Mouse (Mus musculus): Measurements from ENCODE around the gene Tbc1d2b. TPM values are rescaled to one million over a fixed set of nuclear protein-coding genes. Genes with fewer than 3 reads are reported as not detected.

The Tbc1d2b gene
- polyA plus RNA-seq, 1 experiment from 2014 or later, result 7.7 TPM

- whole genome bisulfite sequencing (ENCODE audit: insufficient replicate concordance), result 45% methylated on average over 2 of the region's 2 CpGs
- Histone ChIP-seq H3K27me3 (no peaks in the 10 kb centered on the region), H3K27ac (replicated peaks) (no peak overlapping the region; the same call in 1 of the 2 replicates), H3K9ac (no peak overlapping the region), H3K4me1 (replicated peaks) (peaks cover 3% of the 10 kb centered on the region), H3K4me3 (replicated peaks) (no peak overlapping the region), H3K9me3 (replicated peaks) (no peaks in the 10 kb centered on the region), H3K36me3 (replicated peaks) (peaks cover 94% of the 10 kb centered on the region), H3K4me2 (no peak overlapping the region)
- peak; percentile 47; the same call in 1 of the 2 replicates for ATAC-seq (ENCODE audit: insufficient read depth)
Measured at GRCm38 (mm10) chr9:90206500-90206899, 64.1 kb downstream of the Tbc1d2b start.

GRCm38 (mm10) chr9:90204396-90204915 is 66.1 kb downstream of the Tbc1d2b start:
- H3K4me1 ChIP-seq (replicated peaks), result peaks cover 3% of the 10 kb centered on the region
- H3K4me3 ChIP-seq (replicated peaks), result no peak overlapping the region
- no peak for ATAC-seq (ENCODE audit: insufficient read depth)
- WGBS (ENCODE audit: insufficient replicate concordance), result 78% methylated on average over 8 of the region's 8 CpGs
- H3K27me3 ChIP-seq, result no peaks in the 10 kb centered on the region
- no peak overlapping the region for H3K4me2 ChIP-seq
- no peaks in the 10 kb centered on the region for H3K9me3 ChIP-seq (replicated peaks)
- H3K27ac ChIP-seq (replicated peaks), result no peak overlapping the region
- H3K9ac ChIP-seq, result no peak overlapping the region
- peaks cover 76% of the 10 kb centered on the region for H3K36me3 ChIP-seq (replicated peaks)

- Histone ChIP-seq H3K27ac (replicated peaks) (no peak overlapping the region), H3K9me3 (replicated peaks) (no peaks in the 10 kb centered on the region), H3K4me3 (replicated peaks) (no peak overlapping the region), H3K36me3 (replicated peaks) (peaks cover 66% of the 10 kb centered on the region), H3K27me3 (no peaks in the 10 kb centered on the region), H3K4me1 (replicated peaks) (peaks cover 11% of the 10 kb centered on the region), H3K9ac (no peak overlapping the region), H3K4me2 (no peak overlapping the region)
- 82% methylated on average over 5 of the region's 5 CpGs for WGBS (ENCODE audit: insufficient replicate concordance)
- ATAC-seq (ENCODE audit: insufficient read depth), result no peak
Measured at GRCm38 (mm10) chr9:90203233-90203632, 67.4 kb downstream of the Tbc1d2b start.

GRCm38 (mm10) chr9:90201541-90201940 is 69.1 kb downstream of the Tbc1d2b start:
- Histone ChIP-seq H3K4me1 (replicated peaks) (peaks cover 8% of the 10 kb centered on the region), H3K4me3 (replicated peaks) (no peak overlapping the region), H3K4me2 (no peak overlapping the region), H3K27ac (replicated peaks) (no peak overlapping the region), H3K9me3 (replicated peaks) (no peaks in the 10 kb centered on the region), H3K9ac (no peak overlapping the region), H3K27me3 (no peaks in the 10 kb centered on the region), H3K36me3 (replicated peaks) (peaks cover 49% of the 10 kb centered on the region)
- 66% methylated on average over 4 of the region's 4 CpGs for WGBS (ENCODE audit: insufficient replicate concordance)
- ATAC-seq (ENCODE audit: insufficient read depth), result no peak

- Histone ChIP-seq H3K27me3 (no peaks in the 10 kb centered on the region), H3K27ac (replicated peaks) (no peak overlapping the region), H3K4me3 (replicated peaks) (no peak overlapping the region), H3K36me3 (replicated peaks) (peaks cover 45% of the 10 kb centered on the region), H3K4me2 (no peak overlapping the region), H3K4me1 (replicated peaks) (peaks cover 8% of the 10 kb centered on the region), H3K9me3 (replicated peaks) (no peaks in the 10 kb centered on the region), H3K9ac (no peak overlapping the region)
- ATAC-seq (ENCODE audit: insufficient read depth), result no peak
- 78% methylated on average over 7 of the region's 7 CpGs for WGBS (ENCODE audit: insufficient replicate concordance)
Measured at GRCm38 (mm10) chr9:90201096-90201495, 69.5 kb downstream of the Tbc1d2b start.

GRCm38 (mm10) chr9:90200501-90200900 is 70.1 kb downstream of the Tbc1d2b start:
- Histone ChIP-seq H3K27me3 (no peaks in the 10 kb centered on the region), H3K4me2 (no peak overlapping the region), H3K9me3 (replicated peaks) (no peaks in the 10 kb centered on the region), H3K4me1 (replicated peaks) (peaks cover 8% of the 10 kb centered on the region), H3K4me3 (replicated peaks) (no peak overlapping the region), H3K27ac (replicated peaks) (no peak overlapping the region), H3K36me3 (replicated peaks) (peaks cover 39% of the 10 kb centered on the region), H3K9ac (no peak overlapping the region)
- 76% methylated on average over 4 of the region's 4 CpGs for WGBS (ENCODE audit: insufficient replicate concordance)
- ATAC-seq (ENCODE audit: insufficient read depth), result no peak

- Histone ChIP-seq H3K4me2 (no peak overlapping the region), H3K36me3 (replicated peaks) (peaks cover 30% of the 10 kb centered on the region), H3K4me1 (replicated peaks) (peaks cover 8% of the 10 kb centered on the region), H3K9ac (no peak overlapping the region), H3K27ac (replicated peaks) (no peak overlapping the region), H3K27me3 (no peaks in the 10 kb centered on the region), H3K4me3 (replicated peaks) (no peak overlapping the region), H3K9me3 (replicated peaks) (no peaks in the 10 kb centered on the region)
- no peak for ATAC-seq (ENCODE audit: insufficient read depth)
- 84% methylated on average over 18 of the region's 18 CpGs for WGBS (ENCODE audit: insufficient replicate concordance)
Measured at GRCm38 (mm10) chr9:90199611-90200010, 71.0 kb downstream of the Tbc1d2b start.

- Histone ChIP-seq H3K27ac (replicated peaks) (no peak overlapping the region), H3K27me3 (no peaks in the 10 kb centered on the region), H3K36me3 (replicated peaks) (peaks cover 21% of the 10 kb centered on the region), H3K4me3 (replicated peaks) (no peak overlapping the region), H3K9me3 (replicated peaks) (no peaks in the 10 kb centered on the region), H3K4me2 (no peak overlapping the region), H3K9ac (no peak overlapping the region), H3K4me1 (replicated peaks) (peaks cover 8% of the 10 kb centered on the region)
- peak; percentile 26; the same call in 1 of the 2 replicates for ATAC-seq (ENCODE audit: insufficient read depth)
- WGBS (ENCODE audit: insufficient replicate concordance), result 51% methylated on average over 10 of the region's 10 CpGs
Measured at GRCm38 (mm10) chr9:90198531-90199449, 71.8 kb downstream of the Tbc1d2b start.

- Histone ChIP-seq H3K9me3 (replicated peaks) (no peaks in the 10 kb centered on the region), H3K4me3 (replicated peaks) (no peak overlapping the region), H3K4me1 (replicated peaks) (peaks cover 8% of the 10 kb centered on the region), H3K27me3 (no peaks in the 10 kb centered on the region), H3K36me3 (replicated peaks) (peaks cover 13% of the 10 kb centered on the region), H3K4me2 (no peak overlapping the region), H3K27ac (replicated peaks) (no peak overlapping the region), H3K9ac (no peak overlapping the region)
- ATAC-seq (ENCODE audit: insufficient read depth), result peak; percentile 5; the same call in 1 of the 2 replicates
- 61% methylated on average over 7 of the region's 7 CpGs for WGBS (ENCODE audit: insufficient replicate concordance)
Measured at GRCm38 (mm10) chr9:90197866-90198383, 72.7 kb downstream of the Tbc1d2b start.

GRCm38 (mm10) chr9:90197116-90197665 is 73.4 kb downstream of the Tbc1d2b start:
- Histone ChIP-seq H3K4me3 (replicated peaks) (no peak overlapping the region), H3K4me1 (replicated peaks) (peaks cover 8% of the 10 kb centered on the region), H3K36me3 (replicated peaks) (peaks cover 7% of the 10 kb centered on the region; the same call in 1 of the 2 replicates), H3K27ac (replicated peaks) (no peak overlapping the region), H3K9me3 (replicated peaks) (no peaks in the 10 kb centered on the region), H3K27me3 (no peaks in the 10 kb centered on the region), H3K9ac (no peak overlapping the region), H3K4me2 (no peak overlapping the region)
- WGBS (ENCODE audit: insufficient replicate concordance), result 69% methylated on average over 7 of the region's 7 CpGs
- no peak for ATAC-seq (ENCODE audit: insufficient read depth)

- Histone ChIP-seq H3K4me3 (replicated peaks) (no peak overlapping the region), H3K9ac (no peak overlapping the region), H3K4me2 (no peak overlapping the region), H3K9me3 (replicated peaks) (no peaks in the 10 kb centered on the region), H3K36me3 (replicated peaks) (no peaks in the 10 kb centered on the region), H3K4me1 (replicated peaks) (peaks cover 8% of the 10 kb centered on the region), H3K27ac (replicated peaks) (no peak overlapping the region), H3K27me3 (no peaks in the 10 kb centered on the region)
- no peak for ATAC-seq (ENCODE audit: insufficient read depth)
- WGBS (ENCODE audit: insufficient replicate concordance), result 61% methylated on average over 7 of the region's 7 CpGs
Measured at GRCm38 (mm10) chr9:90196262-90196661, 74.3 kb downstream of the Tbc1d2b start.
